Mouse (Mus musculus) adrenal gland, postnatal 36 days (tissue): ENCODE measurements around the gene Sh2b3. TPM values are rescaled to one million over a fixed set of nuclear protein-coding genes. Genes with fewer than 3 reads are reported as not detected.
"Not testable (repeated sequence)": the region's sequence is repeated elsewhere in the genome, so short reads cannot be mapped to it uniquely, and the experiment has no call there.

ENCODE experiments used
- DNase-seq, 2 experiments: peaks; one replicate each; pipeline ENCODE4 v3.0.0; 2021; ENCODE audit warnings: mixed read lengths in 1 of 2
- long read RNA-seq, 2 experiments: library from polyadenylated mRNA; stranded (forward); transcript quantifications; one replicate each; pipeline ENCODE4 v2.0.0; 2021; ENCODE audit warnings: borderline sequencing depth in 2 of 2
- total RNA-seq, 2 experiments: library from RNA; stranded (reverse); gene quantifications; 2 replicates each; pipeline ENCODE4 v1.2.3; 2021

Sh2b3 gene
- 10 to 100 TPM; 33.7 to 34.8 TPM for total RNA-seq
- long read RNA-seq, experiment 1, full-length matches to known transcripts, result 8 of 19 reads
- long read RNA-seq, experiment 1, partial matches to known transcripts, result 5 of 19 reads
- long read RNA-seq, experiment 1, other reads (novel, unspliced or antisense), result 6 of 19 reads
- long read RNA-seq, experiment 2, full-length matches to known transcripts, result 7 of 12 reads
- long read RNA-seq, experiment 2, partial matches to known transcripts, result 1 of 12 reads
- long read RNA-seq, experiment 2, other reads (novel, unspliced or antisense), result 4 of 12 reads

DNA sequence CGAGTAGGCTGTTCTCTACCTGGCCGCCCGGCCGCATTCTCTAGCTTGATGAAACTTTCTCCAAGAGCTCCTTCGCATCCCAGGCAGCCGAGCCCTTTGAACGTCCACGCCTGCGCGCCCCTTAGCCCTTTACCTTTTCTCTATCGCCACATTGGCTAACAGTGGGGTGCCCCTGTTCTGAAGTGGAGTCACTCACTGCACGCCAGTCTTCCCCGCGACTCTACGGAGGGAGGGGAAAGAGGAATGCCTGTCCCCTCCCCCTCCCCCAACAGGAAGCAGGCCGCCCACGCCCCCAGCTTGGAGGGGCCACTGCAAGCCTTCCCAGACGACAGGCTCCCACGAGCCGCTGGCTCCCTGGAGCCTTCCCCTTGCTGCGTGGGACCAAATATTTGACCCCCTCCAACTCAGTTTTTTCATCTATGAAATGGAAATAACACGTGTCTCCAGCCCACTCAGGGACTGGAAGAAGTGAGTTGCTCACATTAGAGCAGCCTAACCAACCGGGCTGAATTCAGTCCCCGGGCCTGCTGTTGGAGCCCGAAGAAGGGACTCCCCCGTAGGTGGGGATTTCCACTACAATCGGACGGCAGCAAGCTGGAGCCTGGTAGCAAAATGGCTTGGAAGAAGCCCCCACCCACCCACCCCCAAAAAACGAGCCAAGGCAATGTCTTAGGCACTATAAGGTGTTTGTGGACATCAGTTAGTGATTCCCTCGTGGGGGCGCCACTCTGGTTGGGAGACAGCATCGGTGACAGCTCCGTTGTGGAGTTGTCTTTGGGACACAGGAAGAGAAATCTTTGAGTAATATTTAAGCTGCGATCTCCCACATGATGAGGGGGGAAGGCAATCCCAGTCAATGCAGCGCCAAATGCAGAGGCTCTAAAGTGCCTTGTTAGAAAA is at the start of gene Sh2b3:
Sh2b3 (minus strand) TSS at position 206 of the 900 bp plus-strand sequence.
- DNase-seq, result peak in 1 of 2 experiments; percentile 66

DNA sequence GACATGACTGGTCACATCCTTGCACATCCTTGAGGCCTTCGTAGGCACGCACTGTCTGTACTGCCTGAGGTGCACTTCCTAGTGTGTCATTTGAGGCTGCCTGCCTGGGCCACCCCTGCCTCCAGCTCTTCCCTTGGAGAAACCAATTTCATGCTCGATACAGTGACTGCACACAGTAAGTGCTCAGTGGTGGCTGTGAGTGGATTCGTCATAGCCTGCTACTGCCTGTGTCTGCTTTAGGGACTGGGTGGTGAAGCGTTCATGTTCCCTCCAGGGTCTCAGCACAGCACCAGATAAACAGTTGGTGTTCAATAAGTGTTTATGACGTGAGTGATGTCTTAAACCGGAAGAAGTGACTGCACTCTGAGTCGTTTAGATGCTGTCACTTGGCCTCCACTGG is 45.9 kb upstream of the Sh2b3 start:
- DNase-seq, result no peak

DNA sequence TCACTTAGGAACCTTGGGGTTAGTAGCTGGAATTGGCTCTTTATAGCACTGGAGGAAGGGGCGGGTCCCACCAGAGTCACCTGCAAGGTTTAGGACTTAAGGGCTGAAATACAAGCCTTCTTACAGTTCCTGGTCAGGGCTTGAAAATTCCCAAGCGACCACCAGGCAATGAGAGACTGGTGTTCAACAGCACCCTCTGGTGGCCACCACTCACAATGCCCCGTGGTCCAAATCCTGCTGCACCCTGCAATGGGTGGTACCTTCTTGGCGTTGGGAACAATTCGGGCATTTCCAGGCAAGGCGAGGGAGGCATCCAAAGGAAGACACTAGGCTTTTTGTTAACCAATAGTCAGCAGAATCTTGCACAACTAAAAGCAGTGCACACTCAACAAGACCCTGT is 41.8 kb upstream of the Sh2b3 start:
- peak; percentile 41 to 63 for DNase-seq

DNA sequence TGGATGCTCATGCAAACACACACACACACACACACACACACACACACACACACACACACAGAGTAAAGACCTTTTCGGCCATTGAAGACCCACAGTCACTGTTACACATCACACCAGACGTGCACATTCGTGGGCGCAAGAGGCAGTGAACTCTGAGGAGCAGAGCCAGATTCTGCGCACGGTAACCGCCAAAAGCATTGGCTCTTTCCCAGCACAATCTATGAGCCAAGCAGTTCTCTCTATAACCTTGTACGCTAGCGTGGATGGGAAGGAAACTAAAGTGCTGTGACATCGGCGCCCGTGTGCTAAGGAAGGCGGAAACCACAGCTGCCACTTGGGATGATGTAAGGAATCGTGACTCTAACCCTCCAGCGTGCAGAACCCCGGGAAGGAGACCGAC is 41.3 kb upstream of the Sh2b3 start:
- no peak for DNase-seq

DNA sequence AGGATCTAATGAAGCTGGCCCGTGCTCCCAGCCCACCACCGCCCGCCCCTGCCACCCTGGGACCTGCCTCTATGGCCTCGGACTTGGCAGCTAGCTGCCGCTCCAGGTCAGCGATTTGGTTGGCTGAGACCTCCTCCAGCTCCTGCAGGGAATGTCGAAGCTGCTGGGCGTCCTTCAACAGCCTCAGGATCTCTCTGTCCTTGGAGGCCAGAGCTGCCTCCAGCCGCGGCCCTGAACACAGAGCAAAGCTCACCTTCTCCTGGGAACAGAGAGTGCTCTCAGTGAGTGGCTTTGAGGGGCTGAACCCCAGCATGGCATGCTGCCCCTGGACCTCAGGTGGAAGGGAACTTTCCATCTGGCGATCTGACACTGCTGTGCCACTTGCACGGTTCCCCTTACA is 39.5 kb upstream of the Sh2b3 start:
- peak; percentile 55 to 73 for DNase-seq

DNA sequence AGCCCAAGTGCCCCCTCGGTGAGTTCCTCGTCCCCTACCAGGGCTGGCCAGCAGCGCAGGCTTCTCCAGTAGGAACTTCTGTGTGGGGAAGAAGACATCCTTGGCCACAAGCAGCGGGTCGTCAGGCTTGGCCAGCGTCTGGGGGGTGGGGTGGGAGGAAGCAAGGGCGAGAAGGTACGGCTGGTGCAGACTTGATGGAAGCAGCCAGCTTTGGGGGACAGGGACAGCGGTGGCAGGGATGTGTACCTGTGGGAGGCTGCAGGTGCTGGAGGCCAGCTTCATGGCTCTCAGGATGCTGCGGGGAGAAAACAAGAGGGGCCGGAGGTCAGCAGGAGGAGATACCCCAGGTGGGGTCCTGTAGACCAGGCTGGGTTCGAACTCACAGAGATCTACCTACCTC is 37.6 kb upstream of the Sh2b3 start:
- no peak for DNase-seq

DNA sequence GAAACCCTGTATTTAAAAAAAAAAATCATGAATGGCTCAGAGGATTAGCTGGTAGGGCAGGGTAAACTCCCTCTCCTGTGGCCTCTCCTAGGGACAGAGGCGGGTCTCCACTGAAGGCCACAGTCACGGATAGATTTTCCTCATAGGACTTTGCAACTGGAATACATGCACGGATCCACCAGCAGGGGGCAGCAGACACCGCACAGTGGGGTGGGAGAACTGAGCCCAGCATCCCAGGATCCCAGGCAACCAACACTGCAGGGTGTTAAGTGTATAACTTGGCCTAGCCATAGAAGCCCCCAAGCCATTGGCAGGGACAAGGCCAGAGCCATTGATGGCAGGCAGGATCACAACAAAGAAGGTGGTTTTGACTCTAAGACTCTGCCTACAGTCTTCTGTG is 34.7 kb upstream of the Sh2b3 start:
- peak; percentile 91 to 94 for DNase-seq

DNA sequence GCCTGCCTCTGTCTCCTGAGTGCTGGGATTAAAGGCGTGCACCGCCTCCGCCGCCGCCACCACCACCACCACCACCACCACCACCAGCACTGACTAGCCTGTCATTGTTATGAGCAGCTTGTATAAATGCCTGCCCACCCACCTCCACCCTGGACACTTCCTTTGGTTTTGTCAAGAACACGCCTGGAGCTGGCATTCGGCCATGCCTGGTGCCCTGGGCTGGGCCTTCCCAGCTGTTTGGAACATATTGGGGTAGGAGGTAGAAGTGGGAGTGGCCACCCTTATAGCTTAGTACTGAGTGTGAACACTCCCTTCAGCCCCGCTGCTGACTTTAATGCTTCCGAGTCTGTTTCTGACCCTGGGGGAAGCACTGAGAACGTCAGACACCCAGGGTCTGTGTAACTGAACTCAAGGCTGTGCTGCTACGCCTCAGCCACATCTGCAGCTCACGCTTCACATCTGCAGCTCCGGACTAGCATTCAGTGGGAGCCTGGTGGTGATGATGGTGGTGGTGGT is 34.1 kb upstream of the Sh2b3 start:
- DNase-seq, result no peak

DNA sequence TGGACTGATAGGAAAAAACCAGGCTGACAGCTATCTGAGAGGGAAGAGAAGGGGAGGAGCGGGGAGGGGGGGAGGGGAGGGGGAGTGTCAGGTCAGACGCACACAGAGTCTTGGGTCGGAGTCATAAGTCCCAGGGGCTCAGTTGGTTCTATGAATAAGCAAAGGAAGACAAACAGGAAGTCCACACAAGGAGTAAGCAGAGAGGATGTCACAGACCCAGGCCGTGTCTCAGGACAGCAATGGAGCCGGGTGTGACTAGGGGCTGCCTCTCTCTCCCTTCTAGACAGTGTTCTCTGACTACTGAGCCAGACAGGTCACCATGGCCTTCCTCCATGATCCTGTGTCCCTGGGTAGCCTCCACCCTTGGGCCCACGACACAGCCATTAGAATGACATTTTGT is 33.4 kb upstream of the Sh2b3 start:
- no peak for DNase-seq

DNA sequence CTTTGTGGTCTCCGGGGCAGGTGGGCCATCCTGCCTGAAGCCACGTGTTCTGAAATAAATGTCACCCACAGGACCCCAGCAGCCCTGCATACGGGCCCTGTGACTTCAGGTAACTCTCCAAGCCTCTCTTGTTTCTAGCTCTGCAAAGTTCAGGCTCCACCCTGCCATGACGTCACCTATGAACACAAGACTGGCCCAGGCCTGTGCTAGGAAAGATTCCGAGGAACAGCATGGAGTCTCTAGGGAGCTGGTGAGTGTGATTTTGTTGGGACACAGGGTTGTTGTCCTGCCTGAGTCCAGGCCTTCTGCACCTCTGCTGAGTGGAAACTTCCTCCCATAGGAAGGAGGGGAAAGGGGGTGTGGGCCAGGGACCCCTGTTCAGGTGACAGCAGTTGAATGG is 30.5 kb upstream of the Sh2b3 start:
- DNase-seq, result no peak

DNA sequence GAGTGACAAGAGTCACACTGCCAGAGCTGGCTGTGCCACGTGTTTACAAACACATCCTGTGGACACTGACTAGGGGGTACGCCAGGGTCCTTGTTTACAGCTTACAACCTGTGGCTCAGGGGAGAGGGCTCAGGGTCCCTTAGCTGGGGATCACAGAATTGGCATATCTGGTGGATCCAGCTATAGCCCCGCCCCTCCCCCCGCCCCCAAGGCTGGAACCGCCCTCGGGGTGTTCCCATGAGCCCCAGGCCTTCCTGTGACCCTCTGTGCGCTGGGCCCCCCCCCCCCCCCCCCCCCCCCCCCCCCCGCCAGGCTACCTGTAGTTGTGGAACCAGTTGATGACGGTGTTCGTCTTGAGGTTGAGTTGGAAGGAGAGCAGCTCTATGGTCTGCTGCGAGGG is 26.9 kb upstream of the Sh2b3 start:
- DNase-seq, result no peak

DNA sequence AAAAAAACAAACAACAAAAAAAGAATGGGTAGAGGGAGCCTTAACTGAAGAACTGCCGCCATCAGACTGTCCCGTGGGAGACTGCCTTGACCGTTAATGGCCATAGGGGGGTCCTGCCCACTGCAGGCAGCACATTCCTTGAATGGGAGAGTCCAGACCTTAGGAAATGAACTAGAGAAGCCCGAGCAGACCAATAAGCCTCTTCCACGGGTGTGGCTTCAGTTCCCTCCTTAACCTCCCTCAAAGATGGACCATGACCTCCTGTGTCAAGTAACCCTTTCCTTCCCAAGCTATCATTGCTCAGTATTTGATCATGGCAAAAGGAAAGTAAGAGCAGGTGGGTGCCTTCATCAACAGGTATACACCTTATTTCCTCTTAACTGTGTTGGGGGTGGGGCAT is 24.5 kb upstream of the Sh2b3 start:
- DNase-seq, result no peak

DNA sequence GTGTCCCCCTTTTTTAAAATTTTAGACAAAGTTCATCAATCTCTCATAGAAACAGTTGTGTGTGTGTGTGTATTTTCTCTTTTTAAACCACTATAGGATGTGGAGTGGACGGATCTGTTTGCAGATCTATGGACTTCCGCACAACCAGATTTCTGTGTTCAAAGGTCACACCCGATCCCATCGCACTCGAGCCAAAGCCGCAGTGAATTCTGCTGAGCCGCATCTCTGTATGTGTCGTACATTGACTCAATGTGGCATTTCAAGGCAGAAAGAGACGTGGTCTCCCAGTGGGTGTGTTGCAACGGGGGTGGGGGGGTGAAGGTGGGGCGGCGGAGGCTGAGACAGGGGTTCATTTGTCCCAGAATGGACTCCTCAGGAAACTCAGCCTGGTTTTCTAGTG is 21.0 kb upstream of the Sh2b3 start:
- no peak for DNase-seq

DNA sequence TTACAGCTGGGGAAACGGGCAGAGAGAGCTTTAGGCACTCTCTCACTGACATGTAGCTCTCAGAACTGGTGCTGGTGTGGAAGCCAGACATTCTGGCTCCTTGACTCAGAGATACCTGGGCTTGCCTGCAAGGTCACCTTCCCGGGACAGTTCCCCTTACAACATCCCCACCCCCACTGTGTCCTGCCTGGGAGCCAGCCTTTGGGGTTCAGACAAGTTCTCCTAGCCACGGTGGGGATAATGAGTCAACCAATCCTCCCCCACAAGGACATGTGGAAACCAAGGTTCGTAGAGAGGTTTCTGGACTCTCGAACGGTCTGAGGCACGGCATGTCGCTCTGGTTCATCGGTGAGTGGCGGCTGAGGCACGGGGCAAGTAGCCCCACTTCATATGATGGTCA is 19.3 kb upstream of the Sh2b3 start:
- DNase-seq, result peak in 1 of 2 experiments; percentile 36

DNA sequence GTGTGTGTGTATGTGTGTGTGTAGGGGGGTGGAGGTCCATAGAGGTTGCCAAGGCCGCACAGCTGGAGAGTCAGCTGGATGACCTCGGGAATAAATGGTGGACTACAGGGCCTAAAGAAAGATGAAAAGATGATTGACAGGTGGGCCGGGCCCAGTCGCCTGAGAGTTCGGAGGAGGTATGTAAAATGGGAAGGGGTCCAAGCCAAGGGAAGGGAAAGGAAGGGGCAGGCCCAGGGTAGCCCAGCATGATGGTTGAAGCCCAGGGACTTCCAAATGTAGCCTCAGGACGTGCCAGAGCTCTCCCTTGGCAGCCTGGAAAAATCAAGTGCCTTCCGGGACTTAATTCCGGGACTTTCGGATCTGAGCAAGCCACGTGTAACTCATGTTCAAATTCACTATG is 17.3 kb upstream of the Sh2b3 start:
- no peak for DNase-seq

DNA sequence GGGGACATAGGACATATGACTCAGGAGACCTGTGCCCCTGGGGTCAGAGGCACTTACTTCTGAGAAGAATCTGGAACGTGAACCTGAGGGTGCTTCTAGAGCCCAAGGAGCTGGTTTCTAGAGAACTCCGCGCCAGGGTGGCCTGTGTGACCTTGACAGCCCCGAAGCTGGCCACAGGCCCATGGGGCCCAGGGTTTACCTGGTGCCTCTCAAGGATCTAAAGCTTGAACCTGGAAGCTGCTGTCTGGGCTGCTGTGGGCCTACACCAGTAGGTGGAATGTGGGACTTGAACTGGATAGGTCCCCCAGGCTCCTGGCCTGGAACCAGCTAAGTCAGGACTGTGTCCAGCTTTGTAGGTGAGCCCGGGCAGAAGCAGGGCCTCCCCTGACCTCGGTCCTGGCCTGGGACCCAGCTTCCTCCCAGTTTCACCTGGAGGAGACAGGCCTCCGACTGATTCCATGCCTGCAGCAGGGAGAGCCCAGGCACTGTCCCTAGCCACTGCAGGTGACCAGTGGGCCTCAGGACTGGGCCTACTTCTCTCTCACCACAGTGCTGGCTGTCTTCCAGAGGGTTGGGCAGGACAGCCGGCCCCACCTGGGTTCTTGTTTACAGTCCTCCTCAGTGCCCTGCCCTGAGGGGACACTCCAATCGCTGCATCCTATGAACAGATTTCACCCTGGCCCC is 16.1 kb upstream of the Sh2b3 start:
- peak; percentile 27 to 43 for DNase-seq

DNA sequence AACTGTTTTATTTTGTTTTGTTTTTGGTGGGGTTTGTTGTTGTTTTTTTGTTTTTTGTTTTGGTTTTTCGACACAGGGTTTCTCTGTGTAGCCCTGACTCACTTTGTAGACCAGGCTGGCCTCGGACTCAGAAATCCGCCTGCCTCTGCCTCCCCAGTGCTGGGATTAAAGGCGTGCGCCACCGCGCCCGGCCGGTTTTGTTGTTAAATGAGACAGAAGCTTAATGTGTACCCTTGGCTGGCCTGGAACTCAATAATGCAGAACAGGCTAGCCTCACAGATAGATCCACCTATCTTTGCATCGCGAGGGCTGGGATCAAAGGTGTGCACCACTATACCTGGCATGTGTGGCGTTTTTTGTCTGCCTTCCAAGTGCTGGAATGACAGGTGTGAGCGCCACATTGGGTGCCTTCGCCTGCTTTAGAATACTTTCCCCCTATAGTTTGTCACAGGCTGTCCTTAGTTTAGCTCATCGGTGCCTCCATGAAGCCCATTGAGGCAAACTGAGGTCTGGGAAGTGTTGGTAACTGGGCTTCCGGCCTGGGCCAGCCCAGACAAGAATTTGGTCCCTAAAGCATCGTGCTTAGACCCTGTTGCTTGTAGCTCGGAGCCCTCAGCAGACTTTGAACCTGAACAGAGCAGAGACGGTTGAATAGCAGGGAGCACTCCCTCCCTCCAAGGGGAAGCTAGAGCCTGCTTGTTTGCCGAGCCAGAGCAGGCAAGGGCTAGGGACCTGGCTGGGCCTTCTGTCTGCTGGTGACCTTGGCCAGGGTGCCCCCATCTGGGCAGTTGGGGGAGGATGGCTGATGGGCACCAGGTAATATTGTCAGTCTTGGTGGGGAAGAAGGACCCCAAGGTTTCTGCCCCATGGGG is 12.3 kb upstream of the Sh2b3 start:
- DNase-seq, result no peak

DNA sequence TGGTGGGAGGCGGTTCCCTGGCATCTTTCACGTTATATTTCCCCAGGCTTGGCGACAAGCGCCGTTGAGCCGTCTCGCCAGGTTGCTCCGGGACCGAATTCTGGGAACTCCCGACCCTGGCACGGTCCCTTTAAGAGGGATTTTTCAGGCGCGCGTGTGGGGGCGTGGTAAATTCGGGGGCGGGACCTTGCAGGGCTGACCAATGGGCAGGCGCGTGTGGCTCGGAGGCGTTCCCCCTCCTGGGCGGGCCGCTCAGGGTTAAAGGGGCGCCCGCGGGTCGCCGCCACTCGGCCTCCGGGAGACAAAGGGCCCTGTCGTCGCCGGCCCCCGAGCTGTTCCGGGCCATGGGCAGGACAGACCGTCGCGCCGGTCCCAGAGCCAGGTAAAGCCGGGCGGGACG is 11.3 kb upstream of the Sh2b3 start, which contains the start of gene Pheta1:
Pheta1 (plus strand) TSS at position 242 of the 400 bp plus-strand sequence.
- DNase-seq, result peak; percentile 94 to 95

DNA sequence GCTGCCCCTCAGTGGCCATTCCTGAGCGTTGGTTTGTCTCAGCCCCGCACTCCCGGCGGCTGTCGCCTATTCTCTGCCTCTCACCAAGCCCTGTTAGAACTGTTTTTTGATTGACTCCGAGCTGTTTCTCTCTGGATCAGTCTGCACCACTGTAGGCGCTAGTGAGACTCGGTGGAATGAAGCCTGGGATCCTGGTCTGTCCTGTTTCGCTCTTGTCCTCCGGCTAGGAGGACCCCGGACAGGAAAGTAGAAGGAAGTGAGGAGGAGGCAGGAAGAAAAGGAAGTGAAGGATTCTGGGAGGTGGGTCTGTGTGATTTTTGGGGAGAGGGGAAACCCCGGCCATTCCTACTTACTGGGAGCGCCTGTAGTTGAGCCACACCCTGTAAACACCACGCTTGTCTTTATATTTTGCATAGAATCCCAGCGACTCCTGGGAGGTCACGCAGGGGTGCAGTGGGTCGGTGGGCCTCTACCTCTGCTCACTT is 10.6 kb upstream of the Sh2b3 start:
- peak; percentile 55 to 58 for DNase-seq

DNA sequence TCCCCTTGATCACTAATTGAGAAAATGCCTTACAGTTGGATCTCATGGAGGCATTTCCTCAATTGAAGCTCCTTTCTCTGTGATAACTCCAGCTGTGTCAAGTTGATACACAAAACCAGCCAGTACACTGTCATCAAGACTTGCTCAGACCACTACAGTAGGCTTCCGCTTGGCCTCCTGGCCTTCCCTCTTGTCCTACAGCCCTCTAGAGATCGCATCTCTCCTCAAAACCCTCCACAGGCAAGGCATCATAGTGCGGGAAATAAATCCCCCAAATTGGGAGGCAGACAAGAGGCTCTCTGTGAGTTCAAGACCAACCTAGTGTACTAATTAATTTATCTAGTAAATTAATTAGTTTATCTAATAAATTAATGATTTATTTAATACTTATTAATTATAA is 9.8 kb upstream of the Sh2b3 start:
- not testable (repeated sequence) for DNase-seq

DNA sequence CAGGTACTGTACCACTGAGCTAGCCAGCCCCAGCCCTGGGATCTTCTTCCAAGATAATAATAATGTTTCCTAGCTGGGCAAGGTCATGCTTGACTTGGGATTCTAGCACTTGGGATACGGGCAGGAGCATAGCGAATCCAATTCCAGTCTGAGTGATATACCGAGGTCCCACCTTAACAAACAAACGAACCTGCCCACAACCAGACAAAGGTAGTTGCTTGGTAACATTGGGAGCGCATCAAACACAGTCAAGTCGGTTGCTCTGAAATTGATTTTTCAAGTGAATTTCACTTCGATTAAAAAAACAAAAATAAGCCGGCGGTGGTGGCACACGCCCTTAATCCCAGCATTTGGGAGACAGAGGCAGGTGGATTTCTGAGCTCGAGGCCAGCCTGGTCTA is 8.9 kb upstream of the Sh2b3 start:
- no peak for DNase-seq
